Mouse (Mus musculus) cerebellum, postnatal 36 days (tissue): ENCODE measurements around the gene Slc16a12.
"Not testable (repeated sequence)": the region's sequence is repeated elsewhere in the genome, so short reads cannot be mapped to it uniquely, and the experiment has no call there.

Source experiments
- DNase-seq, 2 experiments: peaks; one replicate each; pipeline ENCODE4 v3.0.0; 2021 to 2022; ENCODE audit warnings: mixed read lengths in 2 of 2

Slc16a12 gene

DNA sequence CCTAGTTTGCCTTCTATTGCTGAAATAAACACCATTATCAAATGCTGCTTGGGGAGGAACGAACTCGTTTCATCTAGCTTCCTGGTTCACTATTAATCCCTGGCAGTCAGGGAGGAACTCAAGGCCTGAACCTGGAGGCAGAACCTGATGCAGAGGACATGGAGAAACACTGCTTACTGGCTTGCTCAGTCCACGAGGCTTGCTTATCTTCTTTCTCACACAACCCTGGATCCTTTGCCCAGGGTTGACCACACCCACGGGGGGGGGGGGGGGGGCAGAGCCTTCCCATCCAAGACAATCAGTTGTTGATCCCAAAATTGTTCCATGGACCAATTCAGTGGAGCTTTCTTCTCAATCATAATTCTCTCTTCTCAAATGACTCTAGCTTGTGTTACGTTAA, 84.3 kb downstream of the Slc16a12 start:
- DNase-seq, result no peak

GRCm38 (mm10) chr19:34662067-34662507, 85.0 kb downstream of the Slc16a12 start:
- peak; percentile 50 to 51 for DNase-seq

DNA sequence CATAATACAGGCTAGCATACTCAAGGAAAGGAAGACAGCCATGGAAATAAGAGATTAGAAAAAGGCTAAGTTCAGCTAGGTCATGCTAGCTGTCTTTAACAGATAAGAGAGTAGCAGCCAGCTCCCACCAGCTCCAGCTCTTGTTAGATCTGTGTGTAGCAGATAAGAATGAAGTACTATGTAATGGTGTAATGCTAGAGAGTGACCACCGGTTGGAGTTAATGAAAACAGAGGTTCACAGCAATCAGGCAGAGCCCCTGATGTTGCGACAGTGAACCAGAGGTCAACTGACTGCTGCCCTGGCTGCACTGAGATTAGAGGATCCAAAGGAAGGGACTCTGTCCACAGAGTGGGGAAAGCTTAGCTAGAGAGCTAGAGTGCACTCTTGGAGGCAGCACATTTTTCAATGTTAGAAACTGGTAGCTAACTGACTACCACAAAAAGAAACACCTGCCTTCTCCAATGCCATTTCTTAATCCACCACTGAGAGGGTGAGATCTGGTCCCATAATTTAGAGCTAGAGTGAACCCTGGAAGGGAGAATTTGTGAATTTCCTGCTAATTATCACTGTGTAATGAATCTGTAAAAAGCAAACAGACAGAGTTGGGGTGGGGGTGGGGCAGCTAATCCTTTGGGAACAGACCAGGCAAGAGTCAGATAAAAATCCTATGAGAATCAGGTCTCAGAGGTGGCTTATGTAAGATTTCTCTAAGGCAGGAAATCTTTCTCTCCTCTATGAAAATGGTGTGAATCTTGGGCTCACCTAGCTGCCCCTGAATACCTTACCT, 90.4 kb downstream of the Slc16a12 start:
- DNase-seq, result no peak

DNA sequence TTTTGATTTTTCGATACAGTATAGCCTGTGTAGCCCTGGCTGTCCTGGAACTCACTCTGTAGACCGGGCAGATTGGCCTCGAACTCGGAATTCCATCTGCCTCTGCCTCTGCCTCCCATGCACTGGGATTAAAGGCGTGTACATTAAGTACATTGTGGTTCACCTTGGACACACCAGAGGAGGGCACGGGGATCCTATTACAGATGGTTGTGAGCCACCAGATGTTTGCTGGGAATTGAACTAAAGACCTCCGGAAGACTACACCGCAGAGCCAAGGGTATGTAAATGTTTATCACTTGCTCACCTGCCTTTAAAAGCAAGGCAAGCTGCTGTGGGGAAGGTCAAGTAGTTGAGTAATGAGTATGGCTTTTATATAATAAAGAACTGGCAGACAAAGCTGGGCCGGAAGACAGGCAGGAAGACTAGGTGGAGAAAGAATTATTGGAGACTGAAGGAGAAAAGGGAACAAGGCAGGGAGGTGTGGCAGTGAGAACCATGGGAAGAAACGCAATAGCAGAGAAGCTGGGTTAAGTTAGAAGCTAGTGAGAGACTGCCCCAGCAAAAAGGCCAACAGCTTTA, 91.8 kb downstream of the Slc16a12 start:
- DNase-seq, result no peak

DNA sequence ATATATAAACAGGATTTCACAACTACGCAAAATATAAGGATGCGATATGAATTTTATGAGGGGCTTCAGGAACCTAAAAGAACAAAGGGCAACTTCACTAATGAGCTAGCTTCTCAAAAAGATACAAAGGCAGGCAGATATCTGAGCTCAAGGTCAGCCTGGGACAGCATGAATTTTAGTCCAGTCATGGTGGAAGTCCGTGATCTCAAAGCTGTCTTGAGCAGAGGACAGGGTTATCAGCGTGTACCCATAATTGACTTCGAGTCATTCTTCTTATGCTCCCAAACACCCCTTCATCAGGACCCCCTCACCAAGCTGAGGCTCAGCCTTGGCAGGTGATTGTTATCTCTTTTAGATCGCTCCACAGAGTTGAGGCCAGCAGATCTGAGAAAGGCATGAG, 96.1 kb downstream of the Slc16a12 start:
- no peak for DNase-seq

DNA sequence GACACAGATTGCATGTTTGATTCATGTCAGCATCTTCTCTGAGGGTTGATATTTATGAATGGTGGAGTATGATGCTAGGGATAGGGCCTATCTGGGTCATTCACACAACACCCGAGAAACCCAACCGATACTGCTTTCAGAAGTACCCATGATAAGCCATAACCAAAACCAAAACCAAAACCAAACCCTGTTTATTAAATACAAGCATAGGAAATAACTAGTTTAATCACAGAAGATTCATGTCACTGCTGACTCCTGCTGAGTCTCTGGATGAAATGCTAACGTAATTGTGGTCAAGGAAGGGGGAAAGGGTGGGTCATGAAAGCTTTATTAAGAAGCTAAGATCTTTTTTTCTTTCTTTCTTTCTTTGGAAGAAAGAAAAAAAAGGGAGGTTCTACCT, 96.8 kb downstream of the Slc16a12 start:
- DNase-seq, result no peak

GRCm38 (mm10) chr19:34647630-34648029, 99.5 kb downstream of the Slc16a12 start:
- not testable (repeated sequence) for DNase-seq

- no peak for DNase-seq
These were observed 104.5 kb downstream of the Slc16a12 start for GRCm38 (mm10) chr19:34642616-34643015.

- no peak for DNase-seq
These were observed 106.5 kb downstream of the Slc16a12 start, which contains the start of the genes Ifit1bl2 and Ifit1 for GRCm38 (mm10) chr19:34640623-34641022. TSS of gene Ifit1bl2 (minus strand) at chr19:34640743. TSS of gene Ifit1 (plus strand) at chr19:34640871.

- DNase-seq, result peak in 1 of 2 experiments; percentile 17
These were observed 110.0 kb downstream of the Slc16a12 start for GRCm38 (mm10) chr19:34636933-34637557.

DNA sequence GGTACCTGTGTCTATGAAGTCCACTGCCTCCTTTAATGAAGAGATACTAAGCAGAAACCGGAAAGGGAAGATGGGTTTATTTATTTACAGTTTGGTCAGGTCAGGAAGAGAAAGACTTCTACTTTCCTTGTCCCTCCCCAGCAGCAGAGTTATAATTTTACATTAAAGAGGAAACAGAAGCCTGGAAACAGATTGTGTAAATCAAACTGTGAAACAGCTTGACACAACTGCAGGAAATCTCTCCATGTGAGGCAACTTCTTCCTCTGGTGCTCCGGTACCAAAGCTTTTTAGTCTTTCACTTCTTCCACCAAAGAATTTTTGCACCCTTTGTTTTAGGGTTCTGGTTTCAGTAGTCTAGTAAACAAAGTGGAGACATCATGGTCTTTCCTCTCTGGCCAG, 113.6 kb downstream of the Slc16a12 start:
- no peak for DNase-seq

GRCm38 (mm10) chr19:34631487-34631886, 115.6 kb downstream of the Slc16a12 start:
- no peak for DNase-seq

GRCm38 (mm10) chr19:34627496-34627895, 119.6 kb downstream of the Slc16a12 start:
- DNase-seq, result no peak

DNA sequence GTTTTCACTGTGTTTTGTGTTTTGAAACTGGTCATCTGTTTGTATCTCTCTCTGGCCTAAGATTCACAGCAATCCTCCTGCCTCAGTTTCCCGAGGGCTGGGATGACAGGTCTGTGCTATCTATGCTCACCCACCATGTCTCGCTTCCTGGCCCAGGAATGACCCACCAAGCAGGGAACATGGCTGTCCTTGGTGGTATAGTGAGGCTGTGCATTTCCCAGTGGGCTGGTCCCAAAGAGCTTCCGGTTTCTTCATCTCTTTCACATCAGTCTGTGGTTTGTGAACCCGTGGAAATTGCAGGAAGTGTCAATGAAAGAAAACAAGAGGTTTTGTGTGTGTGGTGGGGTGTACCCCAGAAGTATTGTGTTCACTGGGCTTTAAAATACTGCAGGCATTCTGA, 122.4 kb downstream of the Slc16a12 start:
- no peak for DNase-seq

GRCm38 (mm10) chr19:34623781-34624180, 123.3 kb downstream of the Slc16a12 start:
- DNase-seq, result no peak

DNA sequence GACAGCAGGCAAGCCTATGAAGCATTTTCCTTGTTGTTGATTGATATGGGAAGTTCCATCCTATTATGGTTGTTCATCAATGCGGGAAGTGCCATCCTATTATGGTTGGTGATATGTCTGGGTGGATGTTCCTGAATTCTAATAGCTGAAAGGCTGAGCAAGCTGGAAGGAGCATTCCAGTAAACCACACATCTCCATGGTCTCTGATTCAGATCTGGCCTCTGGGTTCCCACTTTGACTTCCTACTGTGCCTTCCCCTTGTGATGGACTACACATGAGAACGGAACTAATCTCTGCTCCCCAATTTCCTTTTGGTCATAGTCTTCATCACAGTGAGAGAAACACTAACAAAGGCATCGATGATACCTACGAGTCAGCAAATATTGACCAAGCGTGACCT, 126.2 kb downstream of the Slc16a12 start:
- DNase-seq, result no peak
